Mouse (Mus musculus) testis, adult 2 months (tissue): ENCODE results near the gene Dleu7.

Experiments used
- CTCF ChIP-seq: fragments of 200-500 bp; IDR thresholded peaks from 2 replicates; pipeline ENCODE4 v1.5.1; 2012; ENCODE audit warnings: low read depth, mild to moderate bottlenecking, inconsistent platforms, low read length, moderate library complexity; ENCODE audit not compliant: control insufficient read depth, insufficient read depth, insufficient replicate concordance
- POLR2A ChIP-seq: fragments of 200-500 bp; IDR thresholded peaks from 2 replicates; pipeline ENCODE4 v1.6.1; 2012; ENCODE audit warnings: low read depth, mild to moderate bottlenecking, inconsistent platforms, low read length, moderate library complexity; ENCODE audit not compliant: control insufficient read depth

DNA sequence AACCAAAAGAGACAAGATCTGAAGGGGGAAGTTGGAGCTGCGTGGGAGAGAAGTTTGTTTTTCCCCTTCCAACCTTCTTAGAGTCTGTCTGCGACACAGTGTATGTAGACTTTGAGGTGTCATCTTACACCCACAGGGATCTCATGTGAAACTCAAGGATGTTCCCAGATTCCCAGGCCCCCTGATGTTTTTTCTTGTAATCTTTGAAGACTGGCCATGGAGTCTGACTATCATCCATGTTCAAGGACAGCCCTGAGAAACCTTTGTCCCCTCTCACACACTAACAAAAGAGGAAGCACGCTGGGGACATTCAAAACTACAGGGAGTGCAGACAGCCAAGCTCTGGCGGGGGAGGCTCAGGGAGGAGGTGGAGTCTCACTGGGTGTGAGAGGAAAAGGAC is 47.3 kb downstream of the Dleu7 start:
- TF ChIP-seq POLR2A = no peak
- no peak for TF ChIP-seq CTCF
